Mouse (Mus musculus) forelimb bud, embryonic 11.5 days (tissue): Measurements from ENCODE around the gene Hsdl2.
"Not testable (repeated sequence)": the region's sequence is repeated elsewhere in the genome, so short reads cannot be mapped to it uniquely, and the experiment has no call there.

Experiments used
- DNase-seq: peaks from one replicate; pipeline ENCODE4 v3.0.0-alpha.2; 2012; ENCODE audit warnings: low read depth, low spot score

The Hsdl2 gene

GRCm38 (mm10) chr4:59581314-59582185 is at the start of gene Hsdl2:
TSS of gene Hsdl2 (plus strand) at chr4:59581563.
- DNase-seq, result peak; percentile 99

GRCm38 (mm10) chr4:59533268-59533667 is 48.1 kb upstream of the Hsdl2 start:
- DNase-seq, result no peak

- DNase-seq, result no peak
These were observed 45.7 kb upstream of the Hsdl2 start for GRCm38 (mm10) chr4:59535624-59536023.

- DNase-seq, result no peak
These were observed 45.1 kb upstream of the Hsdl2 start for GRCm38 (mm10) chr4:59536281-59536680.

- no peak for DNase-seq
These were observed 38.4 kb upstream of the Hsdl2 start for GRCm38 (mm10) chr4:59543006-59543405.

GRCm38 (mm10) chr4:59544654-59545053 is 36.7 kb upstream of the Hsdl2 start:
- DNase-seq, result no peak

- DNase-seq, result no peak
These were observed 34.9 kb upstream of the Hsdl2 start for GRCm38 (mm10) chr4:59546285-59547071.

- no peak for DNase-seq
These were observed 34.0 kb upstream of the Hsdl2 start for GRCm38 (mm10) chr4:59547136-59547889.

- peak; percentile 35 for DNase-seq
These were observed 33.3 kb upstream of the Hsdl2 start for GRCm38 (mm10) chr4:59548011-59548559.

GRCm38 (mm10) chr4:59548560-59549174 is 32.7 kb upstream of the Hsdl2 start:
- peak; percentile 17 for DNase-seq

GRCm38 (mm10) chr4:59549175-59549976 is 32.0 kb upstream of the Hsdl2 start, which contains the start of gene Ptbp3:
TSS of gene Ptbp3 (minus strand) at chr4:59549364.
- peak; percentile 97 for DNase-seq

GRCm38 (mm10) chr4:59549977-59550560 is 31.3 kb upstream of the Hsdl2 start:
- no peak for DNase-seq

GRCm38 (mm10) chr4:59551901-59552300 is 29.5 kb upstream of the Hsdl2 start:
- no peak for DNase-seq

- DNase-seq, result no peak
These were observed 28.5 kb upstream of the Hsdl2 start for GRCm38 (mm10) chr4:59552835-59553234.

- DNase-seq, result no peak
These were observed 27.8 kb upstream of the Hsdl2 start for GRCm38 (mm10) chr4:59553576-59553975.

GRCm38 (mm10) chr4:59555177-59555576 is 26.2 kb upstream of the Hsdl2 start:
- no peak for DNase-seq

GRCm38 (mm10) chr4:59557343-59557742 is 24.0 kb upstream of the Hsdl2 start:
- not testable (repeated sequence) for DNase-seq

- no peak for DNase-seq
These were observed 23.2 kb upstream of the Hsdl2 start for GRCm38 (mm10) chr4:59558096-59558720.

- no peak for DNase-seq
These were observed 21.2 kb upstream of the Hsdl2 start for GRCm38 (mm10) chr4:59560141-59560540.
